Mouse (Mus musculus) lung, embryonic 16.5 days (tissue): Measurements from ENCODE around the gene Olfr1308. TPM values are rescaled to one million over a fixed set of nuclear protein-coding genes. Genes with fewer than 3 reads are reported as not detected.

ENCODE experiments used
- ATAC-seq: fragments of 200-750 bp; cut with Nextera tagmentation; 2 replicates; pipeline ENCODE4 v1.8.0; 2017; ENCODE audit warnings: low read depth, mild to moderate bottlenecking, moderate library complexity
- H3K27ac ChIP-seq: fragments of 300-500 bp; sonication (generic); 2 replicates; pipeline ENCODE4 v1.5.1; 2014; ENCODE audit warnings: mild to moderate bottlenecking, control low read depth, low read length
- H3K27me3 ChIP-seq: fragments of 300-500 bp; sonication (generic); 2 replicates; pipeline ENCODE4 v1.6.1; 2014; ENCODE audit warnings: low read depth, low read length, mixed read lengths; ENCODE audit not compliant: control insufficient read depth, insufficient read depth
- H3K36me3 ChIP-seq: fragments of 300-500 bp; sonication (generic); 2 replicates; pipeline ENCODE4 v1.6.1; 2014; ENCODE audit warnings: low read length; ENCODE audit not compliant: control insufficient read depth, insufficient read depth
- H3K4me1 ChIP-seq: fragments of 300-500 bp; sonication (generic); replicated peaks from 2 replicates; pipeline ENCODE4 v1.6.1; 2014; ENCODE audit warnings: low read length, mixed read lengths; ENCODE audit not compliant: control insufficient read depth, insufficient read depth
- H3K4me2 ChIP-seq: fragments of 300-500 bp; sonication (generic); 2 replicates; pipeline ENCODE4 v1.6.1; 2014; ENCODE audit warnings: low read depth, low read length, control low read depth
- H3K4me3 ChIP-seq: fragments of 300-500 bp; sonication (generic); 2 replicates; pipeline ENCODE4 v1.5.1; 2014; ENCODE audit warnings: mild to moderate bottlenecking, low read length, control low read depth
- H3K9ac ChIP-seq: fragments of 300-500 bp; sonication (generic); 2 replicates; pipeline ENCODE4 v1.6.1; 2014; ENCODE audit warnings: low read length, control low read depth
- H3K9me3 ChIP-seq: fragments of 300-500 bp; sonication (generic); 2 replicates; pipeline ENCODE4 v1.6.1; 2016; ENCODE audit warnings: low read length; ENCODE audit not compliant: control insufficient read depth
- WGBS: fragments of 180-500 bp; shearing (Covaris S2); extraction: QIAGEN DNeasy Blood & Tissue Kit; methylation state at CpG from one replicate; pipeline ENCODE4 v1.1.7; 2014; 5-methylcytosine and 5-hydroxymethylcytosine counted together
- polyA plus RNA-seq: library from polyadenylated mRNA; unstranded; fragments of >200 nt; fragmentation: Nextera tagmentation; extraction: Ambion mirVana; gene quantifications from 2 replicates; pipeline ENCODE4 v1.2.1, GENCODE M21; 2015

Olfr1308 gene
- polyA plus RNA-seq, result not detected in 2 replicates

DNA sequence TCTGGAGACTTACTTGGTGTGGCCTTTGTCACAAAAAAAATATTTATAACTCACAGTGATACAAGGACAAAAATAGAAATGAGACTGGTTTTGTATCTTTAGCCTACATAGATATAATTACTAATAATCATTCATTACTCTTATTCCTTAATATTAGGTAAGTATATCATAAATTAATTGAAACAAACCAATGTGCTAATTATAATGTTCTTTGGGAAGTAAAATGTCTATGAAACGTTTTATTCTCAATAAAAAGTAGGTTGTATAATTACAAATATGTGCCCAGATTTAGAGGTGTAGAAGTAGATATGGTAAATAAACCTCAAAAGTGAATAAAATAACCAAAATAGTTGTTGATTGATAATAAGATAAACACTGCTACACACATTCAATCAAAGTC is at the start of gene Olfr1308:
Gene Olfr1308 (minus strand): TSS at position 101 of the 400 bp plus-strand sequence.
- Histone ChIP-seq H3K9me3 (no peaks in the 10 kb centered on the region), H3K36me3 (no peaks in the 10 kb centered on the region), H3K4me2 (no peak within 1 kb of the TSS), H3K4me1 (no peaks in the 10 kb centered on the region), H3K27me3 (no peaks in the 10 kb centered on the region), H3K27ac (no peak within 1 kb of the TSS), H3K9ac (no peak within 1 kb of the TSS), H3K4me3 (no peak within 1 kb of the TSS)
- ATAC-seq, result no peak
- 33% methylated on average over 1 of the region's 1 CpGs for WGBS

DNA sequence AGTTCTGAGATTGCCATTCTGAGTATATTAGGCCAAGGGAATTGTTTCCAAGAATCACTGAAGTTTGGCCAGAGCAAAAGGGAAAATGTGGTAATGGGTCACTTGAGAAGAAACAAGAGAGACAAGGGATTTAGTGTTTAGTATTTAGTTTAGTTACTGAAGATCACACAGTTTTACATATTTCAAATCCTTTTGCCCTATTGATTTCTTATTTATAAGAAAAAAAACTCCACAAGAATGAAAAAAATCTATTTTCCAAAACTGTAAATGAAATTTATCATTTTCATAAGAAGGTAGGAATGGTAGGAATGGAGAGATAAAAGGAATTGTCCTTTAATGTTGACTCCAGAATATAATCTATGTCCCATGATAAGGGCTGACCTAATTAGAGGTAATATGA is 47.9 kb upstream of the Olfr1308 start, which contains the start of gene Olfr1310:
Gene Olfr1310 (minus strand): TSS at position 101 of the 400 bp plus-strand sequence.
- H3K9me3 ChIP-seq, result no peaks in the 10 kb centered on the region
- H3K27ac ChIP-seq, result no peak within 1 kb of the TSS
- no peak within 1 kb of the TSS for H3K9ac ChIP-seq
- H3K4me3 ChIP-seq, result no peak within 1 kb of the TSS
- no peaks in the 10 kb centered on the region for H3K27me3 ChIP-seq
- H3K4me1 ChIP-seq, result no peaks in the 10 kb centered on the region
- no peaks in the 10 kb centered on the region for H3K36me3 ChIP-seq
- H3K4me2 ChIP-seq, result no peak within 1 kb of the TSS
- no peak for ATAC-seq

DNA sequence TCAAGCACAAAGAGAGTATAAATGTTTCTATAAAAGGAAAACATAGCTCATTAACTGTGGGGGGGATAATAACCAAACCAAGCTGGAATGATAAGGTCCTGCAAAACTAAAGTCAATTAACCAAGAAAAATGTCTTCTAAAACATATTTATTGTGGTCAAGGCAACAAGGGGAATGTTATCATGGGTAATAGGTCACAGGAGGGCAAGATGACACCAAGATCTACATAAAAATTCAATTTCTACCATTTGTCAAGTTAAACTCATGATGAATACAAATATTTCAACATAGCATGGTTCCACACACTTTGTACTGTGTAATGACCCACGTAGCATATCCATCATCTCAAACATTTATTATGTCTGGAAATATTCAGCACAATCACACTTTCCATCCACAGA is 25.4 kb upstream of the Olfr1308 start, which contains the start of gene Olfr1309:
Gene Olfr1309 (minus strand): TSS at position 101 of the 400 bp plus-strand sequence.
- no peak within 1 kb of the TSS for H3K9ac ChIP-seq
- no peak within 1 kb of the TSS for H3K4me2 ChIP-seq
- no peak for ATAC-seq
- no peaks in the 10 kb centered on the region for H3K36me3 ChIP-seq
- 52% methylated on average over 1 of the region's 1 CpGs for WGBS
- H3K4me1 ChIP-seq, result no peaks in the 10 kb centered on the region
- H3K27ac ChIP-seq, result no peak within 1 kb of the TSS
- H3K4me3 ChIP-seq, result no peak within 1 kb of the TSS
- H3K9me3 ChIP-seq, result no peaks in the 10 kb centered on the region
- H3K27me3 ChIP-seq, result no peaks in the 10 kb centered on the region

DNA sequence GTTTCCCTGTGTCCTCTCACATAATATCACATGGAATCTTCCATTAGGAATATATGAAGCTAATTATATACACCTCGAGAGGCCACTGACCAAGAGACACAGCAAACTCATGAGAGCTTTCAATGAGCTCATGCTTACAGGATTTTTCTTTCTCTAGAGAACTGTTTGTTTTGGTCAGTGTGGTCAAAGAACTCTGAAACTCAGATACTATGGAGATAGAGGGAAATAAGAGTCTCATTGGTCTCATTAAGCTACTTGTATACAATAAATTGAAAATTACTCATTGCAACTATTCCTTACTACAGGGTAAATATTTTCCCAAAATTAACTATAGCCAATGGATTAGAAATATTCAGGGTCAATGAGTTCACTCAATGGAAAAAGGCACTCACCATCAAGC is 15.4 kb downstream of the Olfr1308 start, which contains the start of gene Olfr1307:
Gene Olfr1307 (minus strand): TSS at position 101 of the 400 bp plus-strand sequence.
- no peak for ATAC-seq
- H3K4me3 ChIP-seq, result no peak within 1 kb of the TSS
- no peaks in the 10 kb centered on the region for H3K9me3 ChIP-seq
- no peaks in the 10 kb centered on the region for H3K27me3 ChIP-seq
- no peak within 1 kb of the TSS for H3K27ac ChIP-seq
- whole genome bisulfite sequencing, result 76% methylated on average over 1 of the region's 1 CpGs
- H3K4me2 ChIP-seq, result no peak within 1 kb of the TSS
- H3K36me3 ChIP-seq, result no peaks in the 10 kb centered on the region
- no peaks in the 10 kb centered on the region for H3K4me1 ChIP-seq
- no peak within 1 kb of the TSS for H3K9ac ChIP-seq

- H3K27me3 ChIP-seq, result no peaks in the 10 kb centered on the region
- H3K4me1 ChIP-seq, result no peaks in the 10 kb centered on the region
- no peak within 1 kb of the TSS for H3K4me3 ChIP-seq
- no peak within 1 kb of the TSS for H3K4me2 ChIP-seq
- 75% methylated on average over 1 of the region's 1 CpGs for WGBS
- 0 out of 2 replicates have a peak, but pooled peaks cover 3% of the 10 kb centered on the region for H3K9me3 ChIP-seq
- no peak within 1 kb of the TSS for H3K9ac ChIP-seq
- H3K36me3 ChIP-seq, result no peaks in the 10 kb centered on the region
- ATAC-seq, result no peak
- H3K27ac ChIP-seq, result no peak within 1 kb of the TSS
These were observed 48.6 kb downstream of the Olfr1308 start, which contains the start of gene Olfr1306 for GRCm38 (mm10) chr2:111916171-111916570. Gene Olfr1306 (minus strand): TSS chr2:111916271.

Other genes starting within 250 kb of the Olfr1308 start
- not detected in 2 replicates for gene Olfr1301, start 213.9 kb downstream of the Olfr1308 start, polyA plus RNA-seq
- not detected in 2 replicates for gene Olfr1302, start 187.5 kb downstream of the Olfr1308 start, polyA plus RNA-seq
- not detected in 2 replicates for gene Olfr1303, start 144.6 kb downstream of the Olfr1308 start, polyA plus RNA-seq
- gene Olfr1305, start 87.8 kb downstream of the Olfr1308 start, polyA plus RNA-seq, result not detected in 2 replicates
- gene Olfr1306, start 48.7 kb downstream of the Olfr1308 start, polyA plus RNA-seq, result not detected in 2 replicates
- gene Olfr1307, start 15.5 kb downstream of the Olfr1308 start, polyA plus RNA-seq, result not detected in 2 replicates
- not detected in 2 replicates for gene Olfr1309, start 25.3 kb upstream of the Olfr1308 start, polyA plus RNA-seq
- not detected in 2 replicates for gene Olfr1310, start 47.8 kb upstream of the Olfr1308 start, polyA plus RNA-seq
- not detected in 2 replicates for gene Olfr1311, start 59.5 kb upstream of the Olfr1308 start, polyA plus RNA-seq
- not detected in 2 replicates for gene Olfr1312, start 85.3 kb upstream of the Olfr1308 start, polyA plus RNA-seq
- gene Olfr1313, start 112.9 kb upstream of the Olfr1308 start, polyA plus RNA-seq, result not detected in 2 replicates
- gene Olfr1314, start 131.8 kb upstream of the Olfr1308 start, polyA plus RNA-seq, result not detected in 2 replicates
- not detected in 2 replicates for gene Olfr1315-ps1, start 150.5 kb upstream of the Olfr1308 start, polyA plus RNA-seq
- not detected in 2 replicates for gene Olfr1316, start 170.0 kb upstream of the Olfr1308 start, polyA plus RNA-seq
- gene Olfr1317, start 175.4 kb upstream of the Olfr1308 start, polyA plus RNA-seq, result not detected in 2 replicates
- not detected in 2 replicates for gene Olfr1318, start 189.3 kb upstream of the Olfr1308 start, polyA plus RNA-seq